Mouse (Mus musculus) embryo, embryonic 10.5 days (tissue): ENCODE measurements around the gene Acoxl.

Source experiments
- DNase-seq: peaks from one replicate; pipeline ENCODE4 v3.0.0-alpha.2; 2015; ENCODE audit warnings: low spot score

Acoxl gene

GRCm38 (mm10) chr2:128033503-128033902 lies 194.8 kb downstream of the Acoxl start:
- DNase-seq, result no peak

GRCm38 (mm10) chr2:128034066-128034665 lies 195.5 kb downstream of the Acoxl start:
- DNase-seq, result no peak

DNA sequence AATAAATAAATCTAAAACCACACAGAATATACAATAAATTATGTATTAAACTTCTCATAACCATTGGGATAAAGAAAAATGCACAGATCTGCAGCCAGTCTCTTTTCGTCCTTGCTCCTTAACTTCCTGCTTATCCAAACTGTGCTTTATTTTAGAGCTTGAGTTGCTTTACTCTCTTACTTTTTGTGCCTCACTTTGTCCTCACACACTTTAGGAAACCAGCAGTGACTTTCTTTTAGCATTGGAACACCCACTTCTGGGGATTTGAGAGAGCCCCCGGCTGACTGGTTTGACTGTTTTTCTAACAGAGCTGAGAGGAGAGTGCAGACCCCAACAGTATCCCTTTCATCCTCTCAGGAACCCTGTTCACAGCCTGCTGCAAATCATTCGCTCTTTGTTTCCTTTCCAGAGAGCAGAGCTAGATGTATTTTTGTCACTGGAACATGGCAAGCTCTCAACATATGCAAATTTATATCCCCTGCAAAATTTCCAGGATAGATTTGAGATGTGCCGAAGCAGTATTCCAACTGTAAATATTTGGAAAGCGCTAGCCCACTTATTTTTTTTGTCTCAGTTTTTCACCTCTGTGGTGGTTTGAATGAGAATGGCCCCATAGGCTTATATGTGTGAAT lies 199.7 kb downstream of the Acoxl start:
- DNase-seq, result no peak

DNA sequence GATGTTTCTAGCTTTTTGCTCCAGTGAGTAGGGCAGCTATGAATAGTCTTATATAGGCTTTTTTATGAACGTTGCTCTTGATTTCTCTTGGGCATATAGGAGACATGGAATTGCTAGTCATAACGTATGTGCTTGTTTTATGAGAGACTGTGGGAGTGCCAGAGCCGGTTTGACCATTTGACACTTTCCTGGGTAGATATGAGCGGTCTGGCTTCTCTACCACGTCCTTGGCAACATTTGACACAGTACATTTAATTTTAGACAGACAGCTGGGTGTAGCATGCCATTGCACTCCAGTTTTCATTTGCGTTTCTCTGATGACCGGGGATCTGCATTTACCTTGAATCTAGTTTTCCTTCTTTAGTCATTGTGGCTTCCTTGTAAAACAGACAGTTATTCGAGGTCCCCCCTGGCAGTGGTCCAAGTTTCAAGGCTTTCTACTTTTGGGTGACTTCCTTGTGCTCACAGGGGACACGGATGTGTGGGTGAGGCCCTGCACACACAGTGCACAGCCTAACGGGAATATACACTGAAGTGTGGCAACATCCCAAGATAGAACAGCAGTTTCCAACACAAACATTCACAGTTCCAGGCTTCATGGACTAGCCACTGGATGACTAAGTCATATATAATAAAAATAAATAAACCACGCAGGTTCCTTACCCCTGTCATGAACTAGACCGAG lies 202.5 kb downstream of the Acoxl start:
- no peak for DNase-seq

DNA sequence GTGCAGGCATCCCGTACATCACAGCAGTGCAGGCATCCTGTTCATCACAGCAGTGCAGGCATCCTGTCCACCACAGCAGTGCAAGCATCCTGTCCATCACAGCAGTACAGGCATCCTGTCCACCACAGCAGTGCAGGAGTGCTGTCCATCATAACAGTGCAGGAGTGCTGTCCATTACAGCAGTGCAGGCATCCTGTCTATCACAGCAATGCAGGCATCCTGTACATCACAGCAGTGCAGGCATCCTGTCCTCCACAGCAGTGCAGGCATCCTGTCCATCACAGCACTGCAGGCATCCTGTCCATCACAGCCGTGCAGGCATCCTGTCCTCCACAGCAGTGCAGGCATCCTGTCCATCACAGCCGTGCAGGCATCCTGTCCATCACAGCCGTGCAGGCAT lies 207.8 kb downstream of the Acoxl start:
- no peak for DNase-seq

GRCm38 (mm10) chr2:128054905-128055304 lies 216.2 kb downstream of the Acoxl start:
- DNase-seq, result no peak

GRCm38 (mm10) chr2:128057872-128058271 lies 219.2 kb downstream of the Acoxl start:
- no peak for DNase-seq

DNA sequence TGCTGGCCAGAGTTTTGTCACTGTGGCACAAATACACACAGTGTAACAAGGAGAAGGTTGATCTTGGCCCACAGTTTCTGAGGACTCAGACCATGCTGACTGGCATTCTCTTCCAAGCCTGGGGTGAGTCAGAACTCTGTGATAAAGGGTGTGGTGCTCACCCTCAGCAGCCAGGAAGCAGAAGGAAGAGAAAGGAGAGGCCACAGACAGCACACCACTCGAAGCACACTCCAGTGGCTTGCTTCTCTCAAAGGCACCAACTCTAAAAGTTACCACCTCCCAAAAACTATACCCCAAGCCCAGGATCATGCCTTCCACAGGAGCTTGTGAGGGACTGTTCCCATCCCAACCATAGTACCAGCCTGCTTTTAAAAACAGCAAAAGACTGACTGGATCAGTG lies 220.0 kb downstream of the Acoxl start:
- DNase-seq, result no peak

DNA sequence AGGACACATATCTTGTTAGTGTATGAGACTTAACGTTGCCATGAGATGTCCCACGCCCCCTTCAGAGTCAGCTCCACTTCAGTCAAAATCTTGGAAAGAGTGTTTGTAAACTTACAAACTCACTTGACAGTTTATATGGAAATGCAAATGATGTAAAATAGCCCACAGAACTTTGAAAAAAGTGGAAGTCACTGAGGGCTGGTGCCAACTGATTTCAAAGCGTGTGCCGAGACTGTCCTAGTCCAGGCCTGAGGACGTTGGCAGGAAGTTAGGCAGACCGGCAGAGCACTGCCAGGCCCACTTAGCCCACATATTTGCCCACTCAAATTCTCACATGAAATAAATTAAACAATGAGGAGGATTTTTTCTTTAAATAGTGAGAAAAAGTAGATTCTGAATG lies 221.5 kb downstream of the Acoxl start:
- DNase-seq, result no peak

DNA sequence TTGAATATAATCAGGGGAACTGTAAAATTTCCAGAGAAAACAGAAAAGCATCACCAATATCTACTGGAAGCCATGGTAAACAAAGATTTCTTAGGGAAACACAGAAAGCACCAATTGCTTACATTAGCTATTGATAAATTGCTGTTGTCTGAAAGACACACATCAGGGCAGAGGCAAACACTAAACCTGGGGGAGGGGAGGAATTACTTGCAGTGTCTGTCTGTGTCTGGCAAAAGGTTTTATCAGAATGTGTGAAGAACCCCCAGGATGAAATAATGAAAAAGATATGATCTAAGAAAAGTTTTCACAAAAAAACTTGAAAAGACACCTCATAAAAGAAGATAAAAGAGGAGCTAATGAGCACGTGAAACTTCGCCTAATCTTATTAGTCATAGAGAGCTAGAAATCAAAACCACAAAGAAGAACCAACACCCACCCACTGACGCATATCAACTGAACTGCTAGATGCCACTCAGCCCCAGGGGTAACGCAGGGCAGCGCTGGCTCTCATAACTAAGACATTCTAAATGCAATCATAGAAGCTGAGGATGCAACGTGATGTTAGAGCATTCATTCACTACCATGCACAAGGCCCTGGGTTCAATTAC lies 222.1 kb downstream of the Acoxl start:
- DNase-seq, result no peak

- DNase-seq, result no peak
Observed at GRCm38 (mm10) chr2:128061491-128061890, 222.8 kb downstream of the Acoxl start.

DNA sequence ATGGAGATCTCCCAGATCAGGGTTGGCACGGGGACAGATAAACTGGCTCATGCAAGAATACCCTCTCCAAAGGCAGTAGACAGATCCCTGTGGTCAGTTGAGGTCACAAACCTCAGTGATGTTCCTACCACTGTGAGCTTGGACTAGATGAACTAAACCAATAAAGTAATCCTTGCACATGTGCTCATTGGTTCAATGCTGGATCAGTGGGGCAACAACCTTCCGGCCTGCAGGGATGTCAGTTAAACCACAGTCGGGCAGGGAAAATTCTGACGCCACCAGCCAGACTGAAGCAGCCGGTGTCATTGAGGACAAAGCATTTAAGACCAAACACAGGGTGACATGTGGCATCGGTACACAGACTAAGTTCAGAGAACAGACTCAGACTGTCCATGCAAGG lies 224.1 kb downstream of the Acoxl start:
- DNase-seq, result no peak

DNA sequence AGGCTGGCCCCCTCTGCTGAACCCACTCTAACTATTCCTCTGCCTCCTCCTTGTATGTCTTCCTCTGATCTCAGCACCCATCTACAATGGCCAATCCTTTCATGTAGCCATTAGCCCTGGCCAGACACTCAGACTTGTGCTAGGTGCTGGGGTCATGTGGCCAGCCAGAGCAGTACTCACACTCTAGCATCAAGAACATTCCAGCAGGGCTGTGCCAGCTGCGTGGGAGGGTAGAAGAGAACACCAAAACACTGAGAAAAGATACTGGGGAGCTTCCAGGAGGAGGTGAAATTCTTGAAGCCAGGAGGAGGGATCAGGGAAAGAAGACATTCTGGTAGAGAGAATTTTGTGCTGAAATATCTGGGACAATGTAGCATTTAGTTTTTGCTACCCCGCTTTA lies 226.3 kb downstream of the Acoxl start:
- no peak for DNase-seq

DNA sequence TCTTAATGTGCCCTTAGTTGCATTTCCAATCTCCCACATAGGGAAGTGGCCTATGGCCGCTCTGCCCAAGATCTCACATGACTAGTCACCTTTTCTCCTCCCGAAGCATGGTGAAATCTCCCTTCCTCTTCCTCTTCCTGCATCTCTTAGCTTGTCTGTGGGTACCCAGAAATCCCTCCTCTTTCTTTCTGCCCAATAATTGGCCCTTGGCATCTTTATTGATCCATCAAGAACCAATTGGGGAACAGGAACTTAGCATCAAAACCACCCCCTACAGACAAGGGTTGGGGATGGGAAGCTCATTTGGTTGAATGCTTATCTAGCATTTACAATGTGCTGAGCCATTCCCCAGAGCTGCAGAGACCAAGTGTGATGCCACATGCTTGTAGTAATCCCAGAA lies 226.9 kb downstream of the Acoxl start:
- no peak for DNase-seq

DNA sequence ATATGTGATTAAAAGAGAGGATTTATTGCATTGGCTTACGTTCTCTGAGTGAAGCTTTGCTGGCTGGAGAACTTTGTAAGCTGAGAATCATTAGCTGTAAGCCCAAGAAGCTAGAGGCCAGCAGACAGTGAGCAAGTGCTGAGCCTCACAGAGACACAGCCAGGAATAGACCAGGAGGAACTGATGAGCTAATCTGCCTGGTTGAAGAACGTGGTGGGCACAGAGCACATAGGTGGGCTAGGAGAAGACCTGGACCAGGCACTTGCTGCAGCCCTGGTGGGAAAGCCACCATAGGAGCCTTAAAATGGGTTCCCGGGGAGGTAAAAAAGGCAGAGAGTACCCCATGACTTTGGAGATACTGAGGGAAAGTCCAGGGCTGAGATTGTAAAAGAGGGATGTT lies 228.5 kb downstream of the Acoxl start:
- no peak for DNase-seq

DNA sequence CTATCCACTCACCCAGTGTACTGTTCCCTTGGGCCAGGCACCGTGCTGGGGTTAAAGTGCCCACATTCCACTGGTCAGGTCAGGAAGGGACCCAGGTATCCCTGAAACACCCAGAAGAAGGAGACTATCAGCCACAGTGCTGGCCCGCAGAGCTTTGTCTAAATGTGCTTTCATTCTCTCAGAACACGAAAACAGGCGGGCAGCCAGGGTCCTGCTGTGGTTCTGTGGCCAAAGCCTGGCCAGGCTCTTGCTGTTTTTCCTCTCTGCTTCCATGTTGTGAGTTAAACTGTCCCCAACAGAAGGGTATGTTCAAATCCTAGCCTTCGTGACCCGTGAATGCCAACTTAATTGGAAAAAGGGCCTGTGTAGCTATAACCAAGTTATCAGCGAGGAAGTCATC lies 228.9 kb downstream of the Acoxl start:
- DNase-seq, result no peak

GRCm38 (mm10) chr2:128068176-128068575 lies 229.5 kb downstream of the Acoxl start:
- no peak for DNase-seq

DNA sequence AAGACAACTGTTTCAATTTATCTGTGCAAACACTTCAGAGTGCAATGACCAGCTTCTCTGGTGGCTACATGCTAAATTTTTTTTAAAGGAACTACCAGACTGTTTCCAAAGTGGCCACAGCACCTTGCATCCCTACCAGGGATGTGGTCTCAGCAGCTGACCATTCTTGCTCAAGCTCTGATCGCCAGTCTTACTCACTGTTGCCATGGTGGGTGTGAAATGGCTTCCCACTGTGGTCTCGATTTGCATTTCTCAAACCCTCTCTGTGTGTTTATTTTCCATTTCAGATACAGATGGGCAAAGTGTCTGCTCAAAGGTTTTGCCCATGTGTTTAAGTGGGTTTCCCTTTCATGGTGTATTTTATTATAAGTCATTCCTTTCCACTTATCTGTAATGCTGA lies 230.3 kb downstream of the Acoxl start:
- no peak for DNase-seq

DNA sequence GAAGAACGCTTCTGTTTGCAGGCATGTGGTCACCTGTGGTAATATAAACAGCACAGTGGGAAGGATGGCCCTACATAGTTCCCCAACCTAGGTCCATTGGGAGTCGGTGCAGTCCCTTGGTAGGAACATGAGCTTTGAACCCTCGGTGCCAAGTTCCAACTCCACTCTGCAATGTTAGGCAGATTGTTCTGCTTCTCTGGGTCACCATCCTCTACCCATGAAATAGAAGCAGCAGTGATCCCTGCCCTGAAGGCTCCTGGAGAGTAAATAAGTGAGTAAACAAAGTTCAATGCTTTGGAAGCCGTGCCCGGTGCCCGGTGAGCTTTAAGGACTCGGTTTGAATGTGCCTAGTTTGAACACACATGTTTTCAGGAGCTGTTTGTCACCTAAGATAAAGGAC lies 233.1 kb downstream of the Acoxl start:
- DNase-seq, result no peak

DNA sequence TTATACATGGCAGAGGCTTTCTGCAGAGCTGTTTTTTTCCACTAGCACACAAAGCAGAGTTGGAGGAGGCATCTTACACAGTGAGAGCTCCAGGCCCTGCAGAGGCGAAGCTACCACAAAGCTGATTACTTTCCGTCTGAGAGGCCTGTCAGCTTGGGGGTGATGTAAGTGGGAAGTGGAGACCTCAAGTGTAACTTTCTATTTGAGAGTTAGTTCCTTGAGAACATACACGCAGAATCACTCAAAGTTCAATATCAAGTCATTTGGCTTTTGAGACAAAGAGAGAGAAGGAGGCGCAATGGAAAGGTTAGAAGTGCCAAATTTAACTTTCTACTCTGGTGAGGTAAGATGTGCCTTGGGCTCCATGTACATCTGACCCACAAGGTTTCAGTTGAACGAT lies 234.3 kb downstream of the Acoxl start:
- DNase-seq, result no peak

GRCm38 (mm10) chr2:128073603-128074002 lies 234.9 kb downstream of the Acoxl start:
- no peak for DNase-seq

DNA sequence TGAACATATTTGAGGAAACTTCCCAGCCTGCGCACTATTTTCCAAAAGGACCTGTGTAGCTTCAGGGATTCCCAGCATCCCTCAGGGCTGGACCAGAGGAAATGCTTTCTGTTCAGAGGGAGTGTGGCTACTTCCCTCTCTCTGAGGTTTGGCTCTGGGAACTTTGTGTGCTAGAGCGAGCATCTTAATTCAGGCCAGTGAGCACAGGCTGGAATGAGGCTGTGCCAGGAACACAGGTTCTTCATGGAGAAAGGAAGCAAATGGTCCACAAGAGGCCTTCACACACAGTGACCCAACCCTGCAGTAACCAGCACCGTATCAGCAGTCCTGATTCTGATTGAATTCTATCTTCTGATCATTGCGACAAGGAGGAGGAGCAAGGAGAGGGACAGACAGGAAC lies 238.3 kb downstream of the Acoxl start:
- DNase-seq, result no peak

DNA sequence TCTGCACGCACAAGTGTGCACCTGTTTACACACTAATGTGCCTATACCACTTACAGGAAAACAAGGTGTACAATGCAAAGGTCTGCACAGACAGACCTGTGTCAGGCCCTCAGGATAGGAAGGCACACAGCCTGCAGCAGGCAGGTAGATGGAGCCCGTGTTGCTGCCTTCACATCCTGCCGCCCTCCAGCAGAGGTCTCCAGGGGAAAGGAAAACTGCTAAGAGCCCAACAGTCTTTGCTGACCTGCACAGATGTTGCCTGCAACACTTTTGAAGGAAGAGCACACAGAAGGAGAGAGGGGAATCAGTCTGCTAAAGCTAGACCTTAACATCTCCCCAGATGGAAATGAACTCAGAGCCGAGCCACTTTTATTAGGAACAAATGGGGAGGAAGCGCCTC lies 240.2 kb downstream of the Acoxl start:
- peak; percentile 60 for DNase-seq
